Mouse (Mus musculus): ENCODE measurements around the gene Cox17.

Cox17 gene

DNA sequence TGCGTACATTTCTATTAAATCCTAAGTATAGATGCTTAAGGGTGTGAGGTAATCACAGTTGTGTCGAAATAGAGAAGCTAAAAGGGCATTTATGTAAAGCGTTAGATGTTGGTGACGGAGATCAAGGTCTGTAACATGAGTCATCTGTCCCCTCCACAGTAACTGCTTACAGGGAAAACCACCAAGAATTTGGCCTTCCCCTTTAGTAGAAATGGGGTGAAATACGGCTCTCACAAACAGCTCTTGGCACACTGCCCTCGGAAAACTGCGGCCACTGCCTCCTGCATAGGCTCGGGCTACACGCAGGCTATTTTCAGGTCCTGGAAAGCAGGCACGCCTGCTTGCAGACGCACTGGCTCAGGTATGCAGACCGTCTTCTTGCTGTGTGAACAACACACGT lies 49.4 kb downstream of the Cox17 start:
- DNase-seq = no peak

DNA sequence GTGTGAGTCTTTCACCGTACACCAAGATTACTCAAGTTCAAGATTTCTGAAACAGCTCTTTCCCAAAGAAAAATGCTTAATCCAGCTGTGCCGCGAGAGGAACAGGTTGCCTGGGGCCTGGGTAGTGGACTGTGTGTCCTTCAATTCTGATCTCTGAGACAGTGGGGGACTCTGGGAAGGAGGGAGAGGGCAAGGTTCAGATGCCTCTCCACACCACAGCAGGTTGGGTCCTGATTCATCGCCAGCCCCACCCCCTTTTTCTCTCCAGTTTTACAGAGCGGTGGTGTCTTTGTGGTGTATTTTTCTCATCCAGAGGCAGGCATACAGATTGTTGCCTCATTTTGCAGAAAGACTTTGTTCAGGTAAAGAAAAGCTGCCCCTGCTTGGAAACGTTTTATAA lies 51.5 kb downstream of the Cox17 start:
- DNase-seq = no peak

DNA sequence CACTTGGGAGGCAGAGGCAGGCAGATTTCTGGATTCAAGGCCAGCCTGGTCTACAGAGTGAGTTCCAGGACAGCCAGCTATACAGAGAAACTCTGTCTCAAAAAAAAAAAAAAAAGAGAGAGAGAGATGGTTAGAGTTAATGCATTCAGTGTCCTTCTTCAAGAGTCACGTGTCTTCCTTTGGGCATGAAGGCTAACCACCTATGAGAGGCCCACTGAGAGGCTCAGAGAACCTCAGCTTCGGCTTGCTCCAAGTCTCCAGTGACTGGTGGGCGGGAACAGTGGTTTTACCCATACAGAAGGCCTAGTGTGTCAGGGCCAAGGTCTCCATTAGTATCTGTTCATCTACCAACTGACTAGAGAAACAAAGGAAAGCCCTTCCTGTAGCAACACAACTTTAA lies 52.3 kb downstream of the Cox17 start:
- DNase-seq = no peak

DNA sequence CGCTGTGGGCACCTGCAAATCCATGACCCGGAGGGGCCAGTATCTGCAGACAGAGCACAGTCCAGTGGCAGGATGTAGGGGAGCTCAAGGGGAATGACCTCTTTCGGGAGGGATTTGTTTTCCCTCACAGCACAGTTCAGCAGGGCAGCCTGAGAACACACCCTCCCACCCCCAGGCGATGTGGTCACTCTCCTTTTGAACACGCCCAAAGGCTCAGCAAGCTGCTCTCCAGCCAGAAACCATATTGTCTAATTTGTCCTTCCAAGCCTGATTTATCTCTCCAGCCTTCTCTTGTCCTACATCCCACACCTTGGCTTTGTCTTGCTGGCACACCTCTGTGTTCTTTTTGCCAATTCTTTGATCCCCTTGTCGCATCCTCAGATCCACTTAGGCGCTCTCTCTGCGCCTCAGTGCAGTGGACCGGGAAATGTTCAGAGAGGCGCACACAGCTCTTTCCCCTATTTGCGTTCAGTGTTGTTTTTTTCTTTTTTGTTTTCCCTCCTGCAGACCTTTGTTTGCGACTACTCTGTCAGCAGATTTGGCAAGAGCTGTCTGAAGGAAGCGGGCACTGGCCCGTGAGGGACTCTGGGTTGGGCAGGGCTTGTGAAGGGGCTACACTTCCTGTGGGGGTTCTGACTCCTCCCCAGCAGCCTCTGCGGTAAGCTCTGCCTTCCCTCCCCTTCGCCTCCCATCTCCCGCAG lies 52.9 kb downstream of the Cox17 start:
- peak; percentile 58 to 62 for DNase-seq

DNA sequence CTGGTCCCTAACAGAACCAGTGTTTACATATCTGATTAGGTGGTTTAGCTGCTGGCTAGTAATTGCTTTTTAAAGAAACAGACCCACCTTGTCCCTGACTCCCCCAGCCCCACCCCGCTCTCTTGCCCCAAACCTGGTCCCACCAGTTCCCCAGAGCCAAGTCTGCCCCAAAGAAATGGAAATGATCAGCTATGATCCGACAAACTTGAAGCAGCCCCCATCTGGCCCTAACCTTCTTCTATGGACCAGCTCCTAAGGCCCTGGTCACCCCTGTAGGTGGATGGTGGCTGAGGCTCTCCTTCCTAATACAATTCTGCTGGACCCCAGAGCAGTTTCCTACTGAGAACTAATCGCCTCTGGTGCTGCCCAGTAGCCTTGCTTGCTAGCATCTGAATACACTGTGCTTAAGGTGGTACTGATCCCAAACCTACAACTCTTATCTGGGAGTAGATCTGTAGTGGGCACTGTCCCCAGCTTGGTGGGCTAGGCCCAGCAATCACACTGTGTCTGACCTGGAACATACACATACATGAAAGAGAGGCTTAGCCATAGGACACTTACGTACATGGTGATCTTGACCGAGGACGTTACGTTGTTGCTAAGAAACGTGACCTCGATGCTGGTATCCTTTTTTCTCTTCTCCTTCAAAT lies 53.6 kb downstream of the Cox17 start:
- no peak for DNase-seq

DNA sequence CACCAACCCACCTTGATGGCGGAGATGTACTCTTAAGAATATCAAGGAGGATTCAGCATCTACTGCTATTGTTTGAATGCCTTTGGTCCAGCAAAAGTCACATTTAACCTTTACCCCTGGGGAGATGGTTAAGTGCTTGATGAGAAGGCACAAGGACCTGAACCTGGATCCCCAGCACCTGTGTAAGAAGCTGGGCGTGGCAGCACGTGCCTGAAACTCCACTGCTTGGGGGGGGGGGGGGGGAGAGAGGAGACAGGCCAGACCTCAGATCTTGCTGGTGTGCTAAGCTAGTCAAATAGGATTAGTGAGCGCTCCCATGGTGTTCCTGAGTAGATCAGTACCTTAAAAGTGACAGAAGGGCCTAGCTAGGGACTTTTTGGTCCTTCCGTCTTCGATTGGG lies 54.7 kb downstream of the Cox17 start:
- DNase-seq = no peak
